Mouse (Mus musculus) embryonic stem cell, embryonic (primary cell): ENCODE measurements around the gene Tnrc18.

Source experiments
- CTCF ChIA-PET, 4 experiments: fragments of 300-600 bp in 2 of 4; fragments of 350-600 bp in 2 of 4; sonication (Branson Sonifier 250); formaldehyde crosslinking; loops; one replicate each; lab custom pipeline; 2022; ENCODE audit warnings: inconsistent platforms in 2 of 4; lab: Charles Lee
- POLR2A ChIA-PET, 4 experiments: fragments of 300-600 bp in 2 of 4; fragments of 350-600 bp in 2 of 4; sonication (Branson Sonifier 250); formaldehyde crosslinking; loops; one replicate each; lab custom pipeline; 2022; ENCODE audit warnings: antibody characterized with exemption in 4 of 4, inconsistent platforms in 1 of 4; lab: Charles Lee

Tnrc18 gene

GRCm38 (mm10) chr5:142833646-142834438 lies 16.4 kb upstream of the Tnrc18 start:
- POLR2A ChIA-PET, result interaction anchor here (0.5 to 1.6 kb wide), 9 partner anchors 10 to 177 kb away, joined by 3 to 5 read pairs (median 3); no protein-coding TSS in a partner anchor
- CTCF ChIA-PET, result interaction anchor here in 3 of 4 experiments (0.5 to 2.0 kb wide), 5 partner anchors 11 to 332 kb away, joined by 3 to 7 read pairs (median 5); no protein-coding TSS in a partner anchor

- POLR2A ChIA-PET, result interaction anchor here (0.5 to 1.8 kb wide), 18 partner anchors 8 to 108 kb away, joined by 3 to 7 read pairs (median 4); partner anchors contain the start of genes Actb (in 1 of the 4) and Tnrc18 (in 1 of the 4)
- CTCF ChIA-PET, result interaction anchor here in 2 of 4 experiments (0.6 to 1.6 kb wide), 6 partner anchors 19 to 350 kb away, joined by 3 to 4 read pairs (median 4); no protein-coding TSS in a partner anchor
These were observed 8.7 kb upstream of the Tnrc18 start for GRCm38 (mm10) chr5:142826131-142826530.

- CTCF ChIA-PET, result interaction anchor here in 2 of 4 experiments (0.7 to 1.6 kb wide), 4 partner anchors 19 to 349 kb away, joined by 3 to 4 read pairs (median 4); no protein-coding TSS in a partner anchor
- POLR2A ChIA-PET, result interaction anchor here (0.6 to 1.8 kb wide), 16 partner anchors 8 to 108 kb away, joined by 3 to 7 read pairs (median 4); partner anchors contain the start of gene Tnrc18 (in 1 of the 4)
These were observed 8.2 kb upstream of the Tnrc18 start for GRCm38 (mm10) chr5:142825665-142826064.

GRCm38 (mm10) chr5:142824091-142824490 lies 6.6 kb upstream of the Tnrc18 start:
- ChIA-PET POLR2A (interaction anchor here (0.6 to 16.7 kb wide), 30 partner anchors 9 to 424 kb away, joined by 3 to 281 read pairs (median 5); partner anchors contain the start of gene Actb (in 1 of the 4)), CTCF (interaction anchor here in 3 of 4 experiments (0.6 to 2.0 kb wide), 8 partner anchors 11 to 1945 kb away, joined by 3 to 12 read pairs (median 4); no protein-coding TSS in a partner anchor)

GRCm38 (mm10) chr5:142823096-142824062 lies 5.9 kb upstream of the Tnrc18 start:
- ChIA-PET POLR2A (interaction anchor here (0.6 to 16.7 kb wide), 45 partner anchors 8 to 392 kb away, joined by 3 to 281 read pairs (median 4); partner anchors contain the start of genes Actb (in 2 of the 4) and Fbxl18 (in 1 of the 4)), CTCF (interaction anchor here in 3 of 4 experiments (0.7 to 2.0 kb wide), 11 partner anchors 10 to 105 kb away, joined by 3 to 6 read pairs (median 3); no protein-coding TSS in a partner anchor)

- CTCF ChIA-PET, result interaction anchor here in 3 of 4 experiments (0.6 to 2.0 kb wide), 10 partner anchors 15 to 320 kb away, joined by 3 to 6 read pairs (median 3); no protein-coding TSS in a partner anchor
- POLR2A ChIA-PET, result interaction anchor here (0.6 to 16.7 kb wide), 41 partner anchors 7 to 422 kb away, joined by 3 to 281 read pairs (median 5); partner anchors contain the start of gene Actb (in 3 of the 4)
These were observed 5.0 kb upstream of the Tnrc18 start for GRCm38 (mm10) chr5:142822286-142823095.

GRCm38 (mm10) chr5:142821974-142822285 lies 4.5 kb upstream of the Tnrc18 start:
- ChIA-PET CTCF (interaction anchor here in 2 of 4 experiments (0.5 to 1.5 kb wide), 5 partner anchors 14 to 130 kb away, joined by 3 to 4 read pairs (median 4); partner anchors contain the start of gene Slc29a4 (in 1 of the 2)), POLR2A (interaction anchor here (0.6 to 16.7 kb wide), 33 partner anchors 9 to 422 kb away, joined by 3 to 281 read pairs (median 4); partner anchors contain the start of gene Actb (in 3 of the 4))

GRCm38 (mm10) chr5:142821266-142821973 lies 4.0 kb upstream of the Tnrc18 start:
- ChIA-PET POLR2A (interaction anchor here (0.6 to 16.7 kb wide), 47 partner anchors 8 to 421 kb away, joined by 3 to 281 read pairs (median 4); partner anchors contain the start of genes Actb (in 3 of the 4) and Fbxl18 (in 1 of the 4)), CTCF (interaction anchor here in 2 of 4 experiments (0.5 to 1.5 kb wide), 7 partner anchors 14 to 1819 kb away, joined by 3 to 4 read pairs (median 3); partner anchors contain the start of gene Slc29a4 (in 1 of the 2))

- CTCF ChIA-PET, result interaction anchor here in 3 of 4 experiments (0.5 to 1.5 kb wide), 7 partner anchors 13 to 318 kb away, joined by 3 to 4 read pairs (median 3); no protein-coding TSS in a partner anchor
These were observed 3.1 kb upstream of the Tnrc18 start for GRCm38 (mm10) chr5:142820276-142821265.

GRCm38 (mm10) chr5:142819385-142820275 lies 2.2 kb upstream of the Tnrc18 start:
- CTCF ChIA-PET, result interaction anchor here (0.5 to 1.3 kb wide), 11 partner anchors 20 to 479 kb away, joined by 3 to 6 read pairs (median 3); partner anchors contain the start of gene Radil (in 1 of the 4)
- POLR2A ChIA-PET, result interaction anchor here (0.5 to 16.7 kb wide), 47 partner anchors 9 to 1474 kb away, joined by 3 to 281 read pairs (median 4); partner anchors contain the start of genes Actb (in 2 of the 4), Ap5z1 (in 1 of the 4) and Fbxl18 (in 1 of the 4)

More at GRCm38 (mm10) chr5:142820276-142821265, 3.1 kb upstream of the Tnrc18 start:
- POLR2A ChIA-PET, result interaction anchor here (0.6 to 16.7 kb wide), 60 partner anchors 7 to 392 kb away, joined by 3 to 281 read pairs (median 4); partner anchors contain the start of genes Actb (in 3 of the 4) and Fbxl18 (in 1 of the 4)

- CTCF ChIA-PET, result interaction anchor here (0.5 to 1.3 kb wide), 10 partner anchors 19 to 480 kb away, joined by 3 to 10 read pairs (median 4); partner anchors contain the start of gene Radil (in 1 of the 4)
- POLR2A ChIA-PET, result interaction anchor here (0.6 to 16.7 kb wide), 58 partner anchors 8 to 1475 kb away, joined by 3 to 281 read pairs (median 4); partner anchors contain the start of genes Actb (in 3 of the 4) and Ap5z1 (in 1 of the 4)
These were observed 1.2 kb upstream of the Tnrc18 start for GRCm38 (mm10) chr5:142818435-142819360.
